Mouse (Mus musculus): Measurements from ENCODE around the gene Lyg2. TPM values are rescaled to one million over a fixed set of nuclear protein-coding genes. Genes with fewer than 3 reads are reported as not detected.

Lyg2 gene
- total RNA-seq, 2 experiments from 2014 or later: not detected

GRCm38 (mm10) chr1:37889206-37889605, 27.1 kb downstream of the Lyg2 start:
- no peak for DNase-seq (ENCODE audit: low spot score)
- intact Hi-C loops (cut with DNase I): no loop called here

GRCm38 (mm10) chr1:37884451-37884850, 31.8 kb downstream of the Lyg2 start:
- no peak for DNase-seq (ENCODE audit: low spot score)
- intact Hi-C loops (cut with DNase I): no loop called here

DNA sequence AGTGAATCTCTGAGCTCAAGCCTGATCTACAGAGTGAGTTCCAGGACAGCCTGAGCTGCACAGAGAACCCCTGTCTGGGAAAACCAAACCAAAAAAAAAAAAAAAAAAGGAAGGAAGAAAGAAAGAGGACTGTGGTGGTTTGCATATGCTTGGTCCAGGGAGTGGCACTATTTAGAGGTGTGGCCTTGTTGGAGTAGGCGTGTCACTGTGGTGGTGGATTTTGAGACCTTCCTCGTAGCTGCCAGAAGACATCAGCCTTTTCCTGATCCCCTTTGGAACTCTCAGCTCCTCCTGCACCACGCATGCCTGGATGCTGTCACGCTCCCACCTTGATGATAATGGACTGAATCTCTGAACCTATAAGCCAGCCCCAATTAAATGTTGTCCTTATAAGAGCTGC, 32.9 kb downstream of the Lyg2 start:
- no peak for DNase-seq (ENCODE audit: low spot score)
- intact Hi-C loops (cut with DNase I): no loop called here

DNA sequence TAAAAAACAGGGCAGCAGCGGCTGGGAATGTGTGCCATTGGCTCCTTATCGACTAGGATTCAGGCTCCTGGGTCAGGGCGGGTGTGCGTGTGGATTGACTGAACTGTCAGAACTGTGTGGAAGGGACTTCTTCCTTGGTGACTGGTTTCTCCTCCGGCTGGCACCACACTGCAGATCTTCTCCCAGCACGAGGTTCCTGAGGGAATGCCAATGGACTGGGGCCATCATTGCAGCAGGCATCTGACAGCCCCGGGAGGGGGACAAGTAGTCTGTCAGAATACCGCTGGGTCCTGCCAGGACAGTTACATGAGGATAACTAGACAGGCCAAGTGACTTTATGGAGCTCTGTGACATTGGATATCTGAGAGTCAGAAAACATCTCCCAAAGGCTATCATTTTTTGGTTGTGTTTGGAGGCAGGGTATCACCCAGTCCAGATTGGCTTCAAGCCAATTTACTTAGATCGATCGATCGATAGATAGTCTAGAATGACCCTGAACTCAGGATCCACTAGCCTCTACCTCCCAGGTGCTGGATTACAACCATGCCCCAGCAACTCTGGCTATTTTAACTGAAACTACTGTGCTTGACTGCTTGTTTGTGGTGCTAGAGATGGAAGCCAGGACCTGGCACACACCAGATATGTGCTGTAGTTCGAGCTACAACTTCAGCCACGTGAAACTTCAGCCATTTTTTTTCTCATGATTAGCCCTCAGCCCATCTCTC, 38.4 kb downstream of the Lyg2 start:
- intact Hi-C loops (cut with DNase I): no loop called here
- no peak for DNase-seq (ENCODE audit: low spot score)

- no peak for DNase-seq (ENCODE audit: low spot score)
- intact Hi-C loops (cut with DNase I): no loop called here
Measured at GRCm38 (mm10) chr1:37873157-37873556, 43.1 kb downstream of the Lyg2 start.

DNA sequence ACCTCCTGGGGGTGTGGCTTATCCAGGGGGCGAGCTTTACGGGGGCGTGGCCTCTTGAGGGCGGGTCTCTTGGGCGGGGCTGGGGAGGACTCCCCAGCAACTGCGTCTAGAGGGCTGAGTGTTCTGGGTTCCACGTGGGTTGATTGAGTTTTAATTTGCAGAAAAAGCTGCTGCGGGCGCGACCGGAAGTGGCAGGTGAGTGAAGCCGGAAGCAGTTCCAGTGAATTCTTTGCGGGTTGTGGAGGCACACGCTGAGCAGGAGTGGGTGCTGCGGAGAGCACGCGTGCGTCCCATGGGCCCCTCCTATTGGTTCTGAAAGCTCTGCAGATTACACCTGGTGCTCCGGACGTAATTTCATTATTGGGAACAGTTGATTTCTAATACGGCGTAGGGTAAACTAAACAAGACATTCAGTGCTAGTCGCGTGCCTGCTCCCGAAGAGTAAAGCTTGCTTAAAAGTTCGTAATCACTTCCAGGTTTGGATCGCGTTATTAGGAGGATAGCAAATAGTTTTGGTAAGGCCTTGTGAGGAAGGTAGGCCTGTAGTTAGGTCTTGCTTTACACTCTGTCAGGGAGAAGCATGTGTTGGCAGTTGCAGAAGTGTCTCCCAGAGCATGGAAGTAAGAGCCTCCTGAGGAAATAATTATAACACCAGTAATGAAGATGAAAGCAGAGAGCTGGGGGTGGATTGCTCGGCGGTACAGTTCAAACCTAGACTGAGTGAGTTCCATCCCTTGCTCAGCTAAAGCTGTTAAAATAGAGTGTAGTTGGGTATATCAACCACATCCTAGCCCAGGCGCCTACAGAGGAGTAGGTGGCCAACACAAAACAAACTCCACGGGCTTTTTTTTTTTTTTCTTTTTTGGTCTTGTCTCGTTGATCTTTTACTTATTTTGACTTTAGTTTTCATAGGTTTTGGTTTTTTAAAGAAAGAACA, 43.9 kb downstream of the Lyg2 start:
- intact Hi-C loops (cut with DNase I): no loop called here
- DNase-seq (ENCODE audit: low spot score): peak; percentile 44

DNA sequence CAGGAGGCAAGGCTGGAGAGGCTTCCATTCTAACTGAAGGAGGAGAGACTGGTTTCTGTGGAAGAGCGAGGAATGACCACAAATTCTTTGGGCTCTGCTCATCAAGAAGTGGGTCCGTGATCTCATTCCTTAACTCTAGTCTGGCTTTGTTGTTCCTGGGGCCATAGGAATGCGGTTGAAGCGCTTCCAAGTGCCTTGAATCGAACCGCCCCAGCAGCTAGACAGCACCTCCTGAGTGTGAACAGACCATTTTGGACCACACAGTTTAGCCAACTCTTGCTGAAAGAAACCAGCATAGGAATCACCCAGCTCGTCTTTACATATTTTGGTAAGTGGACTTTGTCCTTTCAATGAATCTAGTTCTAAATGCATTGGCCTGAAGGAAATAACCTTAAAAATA, 44.6 kb downstream of the Lyg2 start, which contains the start of gene Lipt1:
Gene Lipt1, plus strand, starts transcription at position 35 of the 400 bp plus-strand sequence.
- no peak for DNase-seq (ENCODE audit: low spot score)

GRCm38 (mm10) chr1:37869362-37869761, 46.9 kb downstream of the Lyg2 start:
- intact Hi-C loops (cut with DNase I): loop anchor here (5.0 to 10.0 kb wide), 2 partner anchors 125 to 192 kb away; partner anchors contain the start of genes Eif5b and Txndc9
- DNase-seq (ENCODE audit: low spot score): no peak

More for the DNA sequence above, 44.6 kb downstream of the Lyg2 start, which contains the start of gene Lipt1:
- intact Hi-C loops (cut with DNase I): no loop called here

GRCm38 (mm10) chr1:37868640-37869039, 47.7 kb downstream of the Lyg2 start:
- intact Hi-C loops (cut with DNase I): loop anchor here (5.0 to 10.0 kb wide), 2 partner anchors 126 to 191 kb away; partner anchors contain the start of genes Eif5b and Txndc9
- no peak for DNase-seq (ENCODE audit: low spot score)

DNA sequence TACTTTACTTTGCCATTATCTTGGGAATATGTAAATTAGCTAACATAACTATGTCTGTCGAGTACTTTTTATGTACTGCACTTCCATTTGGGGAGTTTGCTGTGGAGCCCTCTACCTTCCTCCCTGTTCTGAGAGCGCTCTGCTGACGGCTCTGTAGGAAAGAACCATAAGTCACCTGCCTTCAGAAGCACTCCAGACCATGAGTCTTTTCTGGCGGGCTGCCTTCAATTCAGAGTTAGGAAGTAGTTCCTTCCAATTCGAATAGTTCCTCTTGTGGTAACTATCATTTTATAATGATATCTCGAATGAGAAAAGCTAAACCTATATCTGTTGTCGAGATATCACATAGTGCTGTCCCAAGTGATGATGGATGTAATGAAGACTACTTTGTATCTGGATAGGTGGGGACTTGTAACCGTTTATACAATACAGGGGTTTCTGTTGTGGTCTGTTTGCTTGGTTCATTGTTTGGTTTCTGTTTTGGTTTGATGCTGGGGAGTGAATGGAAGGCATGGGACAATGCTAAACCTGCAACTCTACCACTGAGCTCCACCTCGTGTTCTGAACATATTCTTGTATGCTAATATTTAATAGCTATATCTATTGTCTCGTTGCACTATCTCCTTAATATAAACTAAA, 48.5 kb downstream of the Lyg2 start:
- no peak for DNase-seq (ENCODE audit: low spot score)
- intact Hi-C loops (cut with DNase I): loop anchor here (5.0 to 10.0 kb wide), 2 partner anchors 127 to 191 kb away; partner anchors contain the start of genes Eif5b and Txndc9

DNA sequence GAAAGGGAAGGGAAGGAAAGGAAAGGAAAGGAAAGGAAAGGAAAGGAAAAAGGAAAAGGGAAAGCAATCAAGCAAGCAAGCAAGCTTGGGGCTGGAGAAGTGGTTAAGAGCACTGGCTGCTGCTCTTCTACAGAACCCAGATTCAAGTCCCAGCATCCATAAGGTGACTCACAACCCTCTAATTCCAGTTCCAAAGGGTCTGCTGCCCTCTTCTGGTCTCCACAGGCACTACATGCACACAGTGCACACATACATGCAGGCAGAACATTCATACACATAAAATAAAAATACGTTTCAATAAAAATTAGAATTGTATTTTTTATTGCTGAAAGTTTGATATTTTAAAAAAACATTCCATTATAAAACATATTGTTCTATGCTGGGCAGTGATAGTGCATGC, 49.2 kb downstream of the Lyg2 start:
- intact Hi-C loops (cut with DNase I): loop anchor here (5.0 to 10.0 kb wide), 2 partner anchors 128 to 190 kb away; partner anchors contain the start of genes Eif5b and Txndc9
- no peak for DNase-seq (ENCODE audit: low spot score)

GRCm38 (mm10) chr1:37866286-37866685, 50.0 kb downstream of the Lyg2 start, which contains the start of gene Tsga10:
Gene Tsga10, minus strand, starts transcription at chr1:37866429.
- intact Hi-C loops (cut with DNase I): loop anchor here (5.0 to 10.0 kb wide), 2 partner anchors 129 to 189 kb away; partner anchors contain the start of genes Eif5b and Txndc9
- DNase-seq (ENCODE audit: low spot score): no peak

GRCm38 (mm10) chr1:37865401-37866215, 50.7 kb downstream of the Lyg2 start:
- DNase-seq (ENCODE audit: low spot score): no peak
- intact Hi-C loops (cut with DNase I): loop anchor here (2.0 to 10.0 kb wide), 3 partner anchors 25 to 188 kb away; partner anchors contain the start of genes Eif5b, Mitd1, Mrpl30 and Txndc9

GRCm38 (mm10) chr1:37864511-37865400, 51.5 kb downstream of the Lyg2 start:
- peak; percentile 100 for DNase-seq (ENCODE audit: low spot score)
- intact Hi-C loops (cut with DNase I): loop anchor here (2.0 to 10.0 kb wide), 3 partner anchors 26 to 187 kb away; partner anchors contain the start of genes Eif5b, Mitd1, Mrpl30 and Txndc9

All from heart, postnatal 25 days (tissue).